Mouse (Mus musculus): ENCODE data around the gene Fxyd3. TPM values are rescaled to one million over a fixed set of nuclear protein-coding genes. Genes with fewer than 3 reads are reported as not detected.

Gene Fxyd3
- total and polyA plus RNA-seq, 2 experiments from 2014 or later: 3.7 TPM; not detected in 1

DNA sequence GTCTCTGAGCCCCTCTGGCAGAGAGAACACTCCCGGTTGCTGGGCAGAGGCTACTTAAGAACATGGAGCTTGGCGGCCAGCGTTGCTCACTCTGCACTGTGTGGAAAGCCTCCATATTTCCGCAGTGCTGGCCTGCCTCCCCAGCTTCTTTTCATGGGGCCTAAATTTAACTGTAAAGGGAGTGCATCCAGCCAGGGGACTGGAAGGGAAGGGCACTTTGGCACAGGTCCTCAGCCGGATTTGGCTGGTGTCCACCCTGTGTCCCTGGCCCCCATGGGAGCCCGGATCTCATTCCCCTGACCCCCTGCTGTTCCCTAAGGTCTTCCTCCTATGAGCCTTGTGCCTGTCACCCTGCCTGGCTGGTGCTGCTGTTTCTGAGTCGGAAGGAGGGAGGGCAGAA is 42.0 kb upstream of the Fxyd3 start:
- ATAC-seq (ENCODE audit: low FRiP score): no peak

DNA sequence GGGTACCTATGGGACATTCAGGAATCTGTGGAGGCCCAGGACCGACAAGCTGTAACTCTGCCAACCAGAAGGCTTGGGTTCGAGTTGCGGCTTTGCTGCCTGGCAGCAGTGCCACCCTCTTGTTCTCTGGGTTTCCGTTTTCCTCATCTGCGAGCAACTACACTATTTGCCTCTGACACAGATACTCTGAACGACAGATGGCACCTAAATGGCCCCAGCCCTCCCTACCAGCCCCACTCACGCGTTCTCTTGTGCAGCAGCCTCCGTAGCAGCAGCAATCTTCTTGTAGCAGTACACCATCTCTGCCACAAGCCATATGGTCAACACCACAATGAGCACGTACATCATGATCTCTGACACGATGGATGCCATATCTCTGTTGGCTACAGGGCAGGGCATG is 41.0 kb upstream of the Fxyd3 start:
- no peaks in the 10 kb centered on the region for H3K9me3 ChIP-seq (ENCODE audit: low read length)
- H3K27ac ChIP-seq (ENCODE audit: low read depth, low read length): no peak overlapping the region
- TF ChIP-seq CTCF (IDR thresholded peaks at IDR 0.05): no peak
- no peaks in the 10 kb centered on the region for H3K27me3 ChIP-seq (ENCODE audit: insufficient read depth, low read length)
- no peaks in the 10 kb centered on the region for H3K36me3 ChIP-seq (ENCODE audit: insufficient read depth, low read length)
- WGBS: 94% methylated on average over 11 of the region's 11 CpGs
- H3K4me2 ChIP-seq (ENCODE audit: low read depth, low read length, poor library complexity, severe bottlenecking): no peak overlapping the region
- ATAC-seq (ENCODE audit: low FRiP score) (no peak), DNase-seq (ENCODE audit: low spot score) (no peak)
- no peak overlapping the region for H3K4me3 ChIP-seq (ENCODE audit: low read depth, low read length)
- no peak overlapping the region for H3K9ac ChIP-seq (replicated peaks; ENCODE audit: low read length, poor library complexity, severe bottlenecking)
- H3K4me1 ChIP-seq (ENCODE audit: insufficient read depth, low read length): no peaks in the 10 kb centered on the region

More for the DNA sequence above, 42.0 kb upstream of the Fxyd3 start:
- Histone ChIP-seq H3K9ac (replicated peaks; ENCODE audit: low read length, poor library complexity, severe bottlenecking) (no peak overlapping the region), H3K9me3 (ENCODE audit: low read length) (no peaks in the 10 kb centered on the region), H3K4me1 (ENCODE audit: insufficient read depth, low read length) (no peaks in the 10 kb centered on the region), H3K27ac (ENCODE audit: low read depth, low read length) (no peak overlapping the region), H3K36me3 (ENCODE audit: insufficient read depth, low read length) (no peaks in the 10 kb centered on the region), H3K4me2 (ENCODE audit: low read depth, low read length, poor library complexity, severe bottlenecking) (no peak overlapping the region), H3K4me3 (ENCODE audit: low read depth, low read length) (no peak overlapping the region), H3K27me3 (ENCODE audit: insufficient read depth, low read length) (no peaks in the 10 kb centered on the region)
- no peak for DNase-seq (ENCODE audit: low spot score)
- WGBS: 66% methylated on average over 7 of the region's 7 CpGs
- no peak for TF ChIP-seq CTCF (IDR thresholded peaks at IDR 0.05)

DNA sequence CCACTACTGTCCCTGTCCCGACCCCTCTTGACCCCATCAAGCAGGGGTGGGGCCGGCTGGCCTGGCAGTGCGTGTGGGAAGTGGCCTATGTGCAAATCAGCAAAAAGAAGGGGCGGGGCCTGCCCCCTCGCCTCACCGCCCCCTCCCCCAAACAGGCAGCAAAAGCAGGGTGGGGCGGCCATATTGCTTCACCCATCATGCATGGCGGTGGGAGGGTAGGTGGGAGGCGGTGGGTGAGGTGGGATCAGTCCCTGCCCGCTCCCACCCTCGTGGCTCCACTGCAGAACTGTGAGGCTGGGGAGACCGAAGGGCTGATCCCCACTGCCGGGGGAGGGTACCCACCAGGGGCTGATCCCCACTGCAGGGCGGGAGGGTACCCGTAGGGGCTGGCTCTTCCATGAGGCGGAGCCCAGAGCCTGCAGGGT is 40.2 kb upstream of the Fxyd3 start:
- no peak for DNase-seq (ENCODE audit: low spot score)
- no peaks in the 10 kb centered on the region for H3K27me3 ChIP-seq (ENCODE audit: insufficient read depth, low read length)
- no peak for ATAC-seq (ENCODE audit: low FRiP score)

DNA sequence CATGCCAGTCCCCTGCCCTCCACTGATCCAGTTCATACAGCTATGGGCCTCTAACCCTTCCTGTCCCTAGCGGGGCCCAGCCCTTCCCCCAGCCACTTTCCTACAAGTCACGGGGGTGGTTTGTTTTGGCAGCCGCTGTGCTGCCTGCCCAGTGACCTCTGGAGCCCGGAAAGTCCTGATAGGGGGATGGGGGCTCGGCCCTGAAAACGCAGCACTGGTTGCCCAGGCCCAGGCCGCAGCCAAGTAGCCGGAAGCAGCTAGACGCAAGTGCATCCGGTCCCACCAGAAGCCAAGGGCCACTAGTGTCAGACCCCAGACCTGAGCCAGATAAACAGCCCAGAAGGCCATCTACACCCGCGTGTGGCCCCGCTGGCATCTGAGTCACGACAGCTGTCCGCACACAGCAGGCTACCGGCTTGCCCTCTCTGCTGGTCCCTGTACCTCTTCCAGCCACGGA is 39.1 kb upstream of the Fxyd3 start:
- ATAC-seq (ENCODE audit: low FRiP score): no peak
- 39% methylated on average over 17 of the region's 17 CpGs for WGBS
- H3K4me3 ChIP-seq (ENCODE audit: low read depth, low read length): no peak overlapping the region
- no peaks in the 10 kb centered on the region for H3K27me3 ChIP-seq (ENCODE audit: insufficient read depth, low read length)
- no peaks in the 10 kb centered on the region for H3K4me1 ChIP-seq (ENCODE audit: insufficient read depth, low read length)
- DNase-seq (ENCODE audit: low spot score): no peak
- H3K9me3 ChIP-seq (ENCODE audit: low read length): no peaks in the 10 kb centered on the region
- no peak for TF ChIP-seq CTCF (IDR thresholded peaks at IDR 0.05)
- H3K36me3 ChIP-seq (ENCODE audit: insufficient read depth, low read length): no peaks in the 10 kb centered on the region
- no peak overlapping the region for H3K27ac ChIP-seq (ENCODE audit: low read depth, low read length)
- H3K9ac ChIP-seq (replicated peaks; ENCODE audit: low read length, poor library complexity, severe bottlenecking): no peak overlapping the region
- no peak overlapping the region for H3K4me2 ChIP-seq (ENCODE audit: low read depth, low read length, poor library complexity, severe bottlenecking)

More for the DNA sequence above, 40.2 kb upstream of the Fxyd3 start:
- no peak overlapping the region for H3K4me2 ChIP-seq (ENCODE audit: low read depth, low read length, poor library complexity, severe bottlenecking)
- no peak overlapping the region for H3K27ac ChIP-seq (ENCODE audit: low read depth, low read length)
- 50% methylated on average over 15 of the region's 16 CpGs for WGBS
- no peak for TF ChIP-seq CTCF (IDR thresholded peaks at IDR 0.05)
- H3K4me1 ChIP-seq (ENCODE audit: insufficient read depth, low read length): no peaks in the 10 kb centered on the region
- no peaks in the 10 kb centered on the region for H3K9me3 ChIP-seq (ENCODE audit: low read length)
- no peak overlapping the region for H3K9ac ChIP-seq (replicated peaks; ENCODE audit: low read length, poor library complexity, severe bottlenecking)
- no peak overlapping the region for H3K4me3 ChIP-seq (ENCODE audit: low read depth, low read length)
- H3K36me3 ChIP-seq (ENCODE audit: insufficient read depth, low read length): no peaks in the 10 kb centered on the region

DNA sequence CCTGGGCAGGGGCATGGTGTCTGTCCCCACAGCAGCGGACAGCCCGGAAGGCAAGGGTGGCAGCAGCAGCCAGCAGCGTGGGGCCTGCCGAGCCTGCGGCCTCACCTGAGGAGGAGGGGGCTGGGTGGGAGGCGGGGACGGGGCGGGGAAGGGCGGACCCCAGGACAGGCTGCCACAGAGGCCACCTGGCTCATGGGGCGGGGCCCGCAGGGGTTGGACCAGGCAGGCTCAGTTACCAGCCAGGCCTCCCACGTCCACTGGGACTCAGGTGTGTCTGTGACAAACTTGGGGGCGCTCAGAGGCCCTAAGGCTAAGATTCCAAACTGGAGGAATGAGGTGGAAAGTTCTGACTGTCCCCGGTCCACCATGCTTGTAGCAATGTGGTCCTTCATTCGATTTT is 38.7 kb upstream of the Fxyd3 start, which contains the start of gene Hpn:
TSS of gene Hpn (minus strand) at position 109 of the 400 bp plus-strand sequence.
- no peaks in the 10 kb centered on the region for H3K36me3 ChIP-seq (ENCODE audit: insufficient read depth, low read length)
- no peak for TF ChIP-seq CTCF (IDR thresholded peaks at IDR 0.05)
- H3K9ac ChIP-seq (replicated peaks; ENCODE audit: low read length, poor library complexity, severe bottlenecking): no peak within 1 kb of the TSS
- no peaks in the 10 kb centered on the region for H3K9me3 ChIP-seq (ENCODE audit: low read length)
- ATAC-seq (ENCODE audit: low FRiP score) (no peak), DNase-seq (ENCODE audit: low spot score) (no peak)
- WGBS: 22% methylated on average over 11 of the region's 15 CpGs
- H3K4me2 ChIP-seq (ENCODE audit: low read depth, low read length, poor library complexity, severe bottlenecking): no peak within 1 kb of the TSS
- H3K27ac ChIP-seq (ENCODE audit: low read depth, low read length): no peak within 1 kb of the TSS
- no peaks in the 10 kb centered on the region for H3K4me1 ChIP-seq (ENCODE audit: insufficient read depth, low read length)
- H3K4me3 ChIP-seq (ENCODE audit: low read depth, low read length): no peak within 1 kb of the TSS
- H3K27me3 ChIP-seq (ENCODE audit: insufficient read depth, low read length): no peaks in the 10 kb centered on the region

DNA sequence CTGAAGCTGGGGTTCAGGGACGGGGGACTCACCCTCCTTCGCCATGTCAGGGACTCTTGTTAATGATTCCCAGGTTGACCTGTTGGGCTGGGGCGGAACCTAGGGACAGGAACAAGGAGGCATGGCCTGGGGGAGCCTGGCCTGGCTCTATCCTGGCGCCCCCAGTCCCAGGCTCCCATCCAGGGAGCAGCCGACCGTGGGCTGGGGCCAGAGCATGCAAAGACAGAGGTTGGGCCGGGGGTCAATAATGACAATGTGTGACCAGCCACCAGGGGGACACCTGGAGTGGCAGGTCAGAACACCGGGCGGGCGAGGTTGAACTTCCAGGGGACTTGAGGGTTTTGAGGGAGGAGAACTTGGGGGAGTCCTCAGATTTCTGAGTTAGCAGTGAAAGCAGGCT is 38.1 kb upstream of the Fxyd3 start:
- ATAC-seq (ENCODE audit: low FRiP score) (no peak; the same call in 1 of the 2 replicates), DNase-seq (ENCODE audit: low spot score) (no peak)
- no peak overlapping the region for H3K4me3 ChIP-seq (ENCODE audit: low read depth, low read length)
- H3K4me2 ChIP-seq (ENCODE audit: low read depth, low read length, poor library complexity, severe bottlenecking): no peak overlapping the region
- WGBS: 60% methylated on average over 10 of the region's 10 CpGs
- no peaks in the 10 kb centered on the region for H3K9me3 ChIP-seq (ENCODE audit: low read length)
- H3K27ac ChIP-seq (ENCODE audit: low read depth, low read length): no peak overlapping the region
- peak; percentile 11; the same call in 1 of the 2 replicates for TF ChIP-seq CTCF (IDR thresholded peaks at IDR 0.05)
- no peaks in the 10 kb centered on the region for H3K4me1 ChIP-seq (ENCODE audit: insufficient read depth, low read length)
- no peaks in the 10 kb centered on the region for H3K36me3 ChIP-seq (ENCODE audit: insufficient read depth, low read length)
- H3K27me3 ChIP-seq (ENCODE audit: insufficient read depth, low read length): no peaks in the 10 kb centered on the region
- no peak overlapping the region for H3K9ac ChIP-seq (replicated peaks; ENCODE audit: low read length, poor library complexity, severe bottlenecking)
